Mouse (Mus musculus): ENCODE results near the gene St6gal1. TPM values are rescaled to one million over a fixed set of nuclear protein-coding genes. Genes with fewer than 3 reads are reported as not detected.

St6gal1 gene
- total RNA-seq, 2 experiments from 2014 or later: 3.4 to 3.5 TPM

GRCm38 (mm10) chr16:23341254-23341653, 116.7 kb downstream of the St6gal1 start:
- no peak for DNase-seq

DNA sequence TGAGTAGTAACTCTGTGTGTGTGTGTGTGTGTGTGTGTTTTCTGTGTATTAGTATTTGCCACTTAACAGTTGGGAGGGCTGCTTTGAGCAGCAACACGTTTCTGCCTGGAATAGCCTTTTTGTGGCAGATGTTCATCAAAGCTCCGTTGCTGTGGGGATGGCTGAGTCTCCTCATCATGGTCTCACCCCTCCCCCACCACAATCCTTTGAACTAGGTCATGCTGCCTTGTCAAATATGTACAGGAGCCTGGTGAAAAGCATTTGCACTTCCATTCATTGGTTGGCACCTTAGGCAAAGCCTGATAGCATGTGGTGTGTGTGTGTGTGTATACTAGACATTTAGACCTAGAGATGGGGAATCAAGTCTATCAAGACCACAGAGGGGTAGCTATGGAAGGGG, 126.3 kb downstream of the St6gal1 start:
- DNase-seq: no peak

DNA sequence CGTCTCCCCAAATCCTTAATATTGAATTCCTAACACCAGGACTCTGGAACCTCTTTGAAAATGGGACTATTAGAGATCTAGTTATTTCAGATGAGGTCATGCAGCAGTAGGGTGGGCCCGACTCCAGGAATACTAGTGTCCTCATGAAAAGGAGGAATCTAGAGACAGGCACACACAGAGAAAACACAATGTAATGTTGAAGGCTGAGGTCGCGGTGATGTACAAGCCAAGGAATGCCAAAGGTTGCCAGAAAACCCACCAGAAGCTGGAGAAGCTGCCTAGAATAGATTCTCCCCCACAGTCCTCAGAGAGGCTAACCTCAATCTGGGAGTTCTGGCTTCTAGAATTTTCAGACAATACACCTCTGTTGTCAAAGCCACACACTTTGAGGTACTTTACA, 136.5 kb downstream of the St6gal1 start:
- peak; percentile 28 for DNase-seq

DNA sequence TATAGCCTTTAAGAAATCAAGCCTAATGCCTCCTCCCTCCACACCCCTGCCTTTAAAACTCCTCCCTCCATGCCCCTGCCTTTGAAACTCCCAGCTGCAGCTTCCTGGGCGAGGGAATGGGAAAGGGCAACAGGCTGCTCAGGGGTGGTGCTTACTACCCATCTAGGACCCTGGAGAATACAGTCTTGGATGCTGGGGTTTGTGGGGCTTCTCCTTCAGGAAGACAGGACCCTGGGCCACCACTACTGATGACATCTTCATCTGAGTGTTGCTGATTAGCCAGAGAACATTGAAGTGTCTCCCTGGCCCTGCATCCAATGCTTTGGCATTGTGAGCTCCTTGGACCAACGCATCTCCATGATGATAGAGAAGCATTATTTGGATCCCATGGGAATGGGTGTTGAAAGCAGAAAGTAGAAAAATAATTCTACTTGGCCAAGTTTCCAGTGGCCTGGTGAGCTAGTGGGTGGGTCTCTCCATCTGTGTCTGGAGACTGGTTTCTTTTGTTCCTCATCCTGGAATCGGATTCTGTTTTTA, 137.0 kb downstream of the St6gal1 start:
- DNase-seq: peak; percentile 29

GRCm38 (mm10) chr16:23364328-23364990, 139.9 kb downstream of the St6gal1 start:
- DNase-seq: no peak

- DNase-seq: no peak
These were observed 144.6 kb downstream of the St6gal1 start for GRCm38 (mm10) chr16:23369124-23369523.

- DNase-seq: no peak
These were observed 146.2 kb downstream of the St6gal1 start for GRCm38 (mm10) chr16:23370724-23371123.

DNA sequence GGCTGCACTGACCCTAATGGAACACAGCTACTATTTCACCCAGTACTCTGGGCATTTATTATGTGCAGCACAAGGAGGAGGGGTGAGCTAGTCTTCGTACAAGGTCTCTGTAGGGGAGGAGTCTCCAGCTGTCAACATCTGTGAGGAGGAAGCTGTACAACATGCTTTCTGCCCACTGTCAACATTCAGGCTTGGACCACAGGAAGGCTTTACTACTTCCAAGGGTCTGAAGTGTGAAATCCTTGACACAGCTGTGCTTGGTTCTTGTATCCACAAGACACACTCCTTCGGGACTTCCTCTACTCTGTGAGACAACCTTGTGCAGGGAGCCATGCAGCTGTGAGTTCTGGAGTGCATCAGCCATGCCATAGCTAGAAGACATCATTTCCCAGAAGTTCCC, 147.8 kb downstream of the St6gal1 start:
- DNase-seq: no peak

DNA sequence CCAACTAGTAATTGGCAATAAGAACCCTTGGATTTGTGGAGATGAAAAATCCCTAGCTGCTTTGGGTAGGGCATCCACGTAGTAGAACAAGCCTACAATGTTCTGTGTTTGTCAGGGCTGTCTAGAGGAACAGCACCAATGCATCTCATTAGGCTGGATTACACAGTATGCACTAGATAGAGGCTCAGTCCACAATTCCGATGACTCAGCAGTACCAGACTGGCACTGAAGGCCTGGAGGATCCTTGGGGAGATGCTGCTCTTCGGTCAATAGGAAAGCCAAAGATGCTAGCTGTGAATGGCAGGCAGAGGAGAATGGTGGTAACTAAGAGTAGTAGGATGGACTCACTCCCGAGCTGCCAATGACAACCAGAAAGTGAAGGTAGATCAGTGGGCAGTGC, 149.5 kb downstream of the St6gal1 start:
- no peak for DNase-seq

DNA sequence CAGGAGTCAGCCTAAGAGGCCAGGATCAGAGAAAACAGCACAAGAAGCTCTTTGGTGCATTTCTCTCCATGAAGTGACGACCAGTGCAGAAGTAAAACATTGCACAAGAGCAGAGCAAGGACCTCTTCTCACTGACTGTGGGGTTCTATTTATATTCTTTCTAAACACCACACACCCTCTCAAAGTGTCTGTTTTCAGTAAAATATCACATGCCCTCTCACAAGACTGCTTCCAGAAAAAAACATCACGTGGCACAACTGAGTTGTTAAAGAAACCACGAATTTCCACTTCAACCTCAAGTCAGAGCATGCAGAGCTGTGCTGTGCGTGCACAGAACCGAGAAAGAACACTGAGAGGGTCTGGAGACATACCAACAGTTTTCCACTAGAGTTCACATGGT, 150.4 kb downstream of the St6gal1 start:
- DNase-seq: no peak

DNA sequence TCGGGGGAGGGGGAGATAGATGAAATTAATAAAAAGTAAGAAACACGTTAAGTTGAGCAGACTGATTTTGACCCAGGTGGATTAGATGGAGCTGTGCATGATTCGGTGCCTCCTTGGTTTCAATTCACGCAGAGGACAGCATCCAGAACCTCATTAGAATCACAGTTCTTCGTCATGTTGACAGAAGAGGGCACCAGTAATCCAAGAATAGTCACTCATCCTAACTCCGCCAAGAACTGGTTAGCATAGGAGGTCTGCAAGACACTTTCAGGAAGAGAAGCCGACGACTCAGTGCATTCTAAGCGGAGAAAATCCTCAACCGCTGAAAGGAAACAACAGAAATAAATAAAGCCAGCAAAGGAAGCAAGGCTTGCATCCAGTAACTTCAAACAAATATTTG, 151.6 kb downstream of the St6gal1 start:
- no peak for DNase-seq

- DNase-seq: no peak
These were observed 155.1 kb downstream of the St6gal1 start for GRCm38 (mm10) chr16:23379536-23380230.

GRCm38 (mm10) chr16:23384304-23384703, 159.8 kb downstream of the St6gal1 start:
- no peak for DNase-seq

GRCm38 (mm10) chr16:23397931-23398330, 173.4 kb downstream of the St6gal1 start:
- no peak for DNase-seq

- DNase-seq: no peak
These were observed 176.9 kb downstream of the St6gal1 start for GRCm38 (mm10) chr16:23401463-23401862.

- no peak for DNase-seq
These were observed 177.4 kb downstream of the St6gal1 start for GRCm38 (mm10) chr16:23401959-23402358.

DNA sequence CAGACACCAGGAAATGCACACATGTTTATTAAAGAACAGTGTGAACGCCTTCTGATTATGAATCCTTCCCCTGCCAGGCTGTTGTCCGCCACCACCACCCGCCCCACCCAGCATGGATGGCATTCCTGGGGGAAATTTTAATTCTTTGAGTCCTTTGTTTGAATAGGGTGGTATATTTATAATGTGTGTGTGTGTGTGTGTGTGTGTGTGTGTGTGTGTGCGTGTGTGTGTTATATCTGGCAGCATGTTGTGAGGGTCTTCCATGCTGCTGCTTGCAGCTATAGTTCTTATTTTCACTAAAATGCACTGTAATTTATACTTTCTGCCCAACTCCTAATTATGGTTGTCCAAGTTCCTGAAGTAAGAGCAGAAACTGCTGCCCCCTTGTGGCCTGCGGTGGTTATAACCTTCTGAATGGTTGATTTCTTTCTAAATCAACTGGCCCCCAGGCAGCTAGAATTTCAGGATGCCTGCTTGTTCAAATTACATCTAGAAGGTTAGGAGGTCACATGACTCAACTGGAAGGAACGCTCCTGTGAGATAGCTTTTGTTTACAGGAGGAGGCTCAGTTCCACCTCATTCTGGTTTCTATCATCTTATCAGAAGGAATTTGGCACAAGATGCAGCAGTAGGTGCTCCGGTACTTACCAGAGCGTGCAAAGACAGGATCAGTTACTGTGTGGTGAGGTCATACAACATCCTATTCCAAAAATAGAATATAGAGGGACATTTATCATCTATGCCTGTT, 178.6 kb downstream of the St6gal1 start:
- peak; percentile 46 for DNase-seq

Other genes with a start within 250 kb of the St6gal1 start
- gene Kng2, start 195.3 kb upstream of the St6gal1 start, total RNA-seq (2021): under 1 TPM in 1 of 2 experiments, not detected in 1; 0.21 TPM
- not detected for gene Kng1, start 166.9 kb upstream of the St6gal1 start, total RNA-seq (2021)
- 100 to 1,000 TPM; 362 to 414 TPM for gene Eif4a2, start 117.3 kb upstream of the St6gal1 start, total RNA-seq (2021)
- gene Rfc4, start 97.0 kb upstream of the St6gal1 start, total RNA-seq (2021): 1 to 10 TPM; 6.1 to 6.2 TPM
- 10 to 100 TPM in 1 of 2 experiments, 1 to 10 TPM in 1; 1.9 to 87.3 TPM for gene Adipoq, start 78.2 kb upstream of the St6gal1 start, total RNA-seq (2021)
- gene Rtp1, start 204.4 kb downstream of the St6gal1 start, total RNA-seq (2021): not detected